Mouse (Mus musculus) testis, adult 2 months (tissue): Measurements from ENCODE around the gene Gatb.

Source experiments
- CTCF ChIP-seq: fragments of 200-500 bp; IDR thresholded peaks from 2 replicates; pipeline ENCODE4 v1.5.1; 2012; ENCODE audit warnings: low read depth, mild to moderate bottlenecking, inconsistent platforms, low read length, moderate library complexity; ENCODE audit not compliant: control insufficient read depth, insufficient read depth, insufficient replicate concordance
- POLR2A ChIP-seq: fragments of 200-500 bp; IDR thresholded peaks from 2 replicates; pipeline ENCODE4 v1.6.1; 2012; ENCODE audit warnings: low read depth, mild to moderate bottlenecking, inconsistent platforms, low read length, moderate library complexity; ENCODE audit not compliant: control insufficient read depth

- no peak for TF ChIP-seq POLR2A
- TF ChIP-seq CTCF = no peak
Measured at GRCm38 (mm10) chr3:85663826-85664225, 89.9 kb downstream of the Gatb start.
